Mouse (Mus musculus) midbrain, embryonic 11.5 days (tissue): ENCODE results near the gene Bcas3. TPM values are rescaled to one million over a fixed set of nuclear protein-coding genes. Genes with fewer than 3 reads are reported as not detected.

Experiments
- ATAC-seq: fragments of 200-750 bp; cut with Nextera tagmentation; 2 replicates; pipeline ENCODE4 v1.8.0; 2017; ENCODE audit warnings: moderate TSS enrichment, moderate library complexity; ENCODE audit not compliant: low FRiP score
- DNase-seq: peaks from one replicate; pipeline ENCODE4 v3.0.0; 2015; ENCODE audit warnings: low spot score; ENCODE audit errors: missing footprints
- H3K27ac ChIP-seq: fragments of 300-500 bp; sonication (generic); 2 replicates; pipeline ENCODE4 v1.5.1; 2014; ENCODE audit warnings: low read depth, low read length
- H3K27me3 ChIP-seq: fragments of 300-500 bp; sonication (generic); 2 replicates; pipeline ENCODE4 v1.6.1; 2014; ENCODE audit warnings: mild to moderate bottlenecking, low read length, moderate library complexity, mixed read lengths; ENCODE audit not compliant: control insufficient read depth, insufficient read depth
- H3K36me3 ChIP-seq: fragments of 300-500 bp; sonication (generic); 2 replicates; pipeline ENCODE4 v1.6.1; 2014; ENCODE audit warnings: mild to moderate bottlenecking, low read length, moderate library complexity, mixed read lengths; ENCODE audit not compliant: control insufficient read depth, insufficient read depth
- H3K4me1 ChIP-seq: fragments of 300-500 bp; sonication (generic); 2 replicates; pipeline ENCODE4 v1.6.1; 2014; ENCODE audit warnings: low read length; ENCODE audit not compliant: control insufficient read depth, insufficient read depth
- H3K4me2 ChIP-seq: fragments of 300-500 bp; sonication (generic); 2 replicates; pipeline ENCODE4 v1.6.1; 2014; ENCODE audit warnings: mild to moderate bottlenecking, moderate library complexity
- H3K4me3 ChIP-seq: fragments of 300-500 bp; sonication (generic); 2 replicates; pipeline ENCODE4 v1.5.1; 2014; ENCODE audit warnings: low read depth, low read length
- H3K9ac ChIP-seq: fragments of 300-500 bp; sonication (generic); 2 replicates; pipeline ENCODE4 v1.6.1; 2014; ENCODE audit warnings: low read length
- H3K9me3 ChIP-seq: fragments of 300-500 bp; sonication (generic); 2 replicates; pipeline ENCODE4 v1.6.1; 2016; ENCODE audit warnings: low read length; ENCODE audit not compliant: control insufficient read depth
- WGBS: fragments of 180-500 bp; shearing (Covaris S2); extraction: QIAGEN DNeasy Blood & Tissue Kit; methylation state at CpG from one replicate; pipeline ENCODE4 v1.1.7; 2014; 5-methylcytosine and 5-hydroxymethylcytosine counted together
- polyA plus RNA-seq: library from polyadenylated mRNA; unstranded; fragments of >200 nt; fragmentation: Nextera tagmentation; extraction: Ambion mirVana; gene quantifications from 2 replicates; pipeline ENCODE4 v1.2.1, GENCODE M21; 2014

Gene Bcas3
- polyA plus RNA-seq, 1 experiment from 2014 or later: 30.2 TPM

DNA sequence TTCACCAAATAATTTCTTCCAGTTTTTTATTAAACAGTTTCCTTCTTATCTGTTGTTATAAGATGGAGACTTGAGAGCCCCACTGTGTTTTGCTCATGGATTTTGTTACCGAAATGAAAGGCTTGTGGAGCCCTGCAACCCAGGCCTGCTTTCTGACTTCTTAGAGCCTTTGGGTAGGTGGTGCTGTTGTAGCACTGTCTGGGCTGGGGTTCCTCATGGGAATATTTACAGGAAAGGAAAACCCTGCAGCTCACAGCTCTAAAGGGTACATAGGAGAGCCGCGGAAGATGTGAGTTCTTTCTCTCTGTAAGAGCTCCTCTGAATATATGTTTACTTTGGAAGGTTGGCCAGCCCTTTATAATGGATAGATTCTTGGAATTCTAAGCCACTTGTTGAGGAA lies 41.0 kb downstream of the Bcas3 start:
- no peaks in the 10 kb centered on the region for H3K36me3 ChIP-seq
- H3K4me2 ChIP-seq: no peak overlapping the region
- H3K27me3 ChIP-seq: no peaks in the 10 kb centered on the region
- DNase-seq (no peak), ATAC-seq (no peak)
- 51% methylated on average over 3 of the region's 3 CpGs for WGBS
- H3K9me3 ChIP-seq: no peaks in the 10 kb centered on the region
- no peak overlapping the region for H3K4me3 ChIP-seq
- peaks cover 9% of the 10 kb centered on the region for H3K4me1 ChIP-seq
- no peak overlapping the region for H3K9ac ChIP-seq
- no peak overlapping the region for H3K27ac ChIP-seq

DNA sequence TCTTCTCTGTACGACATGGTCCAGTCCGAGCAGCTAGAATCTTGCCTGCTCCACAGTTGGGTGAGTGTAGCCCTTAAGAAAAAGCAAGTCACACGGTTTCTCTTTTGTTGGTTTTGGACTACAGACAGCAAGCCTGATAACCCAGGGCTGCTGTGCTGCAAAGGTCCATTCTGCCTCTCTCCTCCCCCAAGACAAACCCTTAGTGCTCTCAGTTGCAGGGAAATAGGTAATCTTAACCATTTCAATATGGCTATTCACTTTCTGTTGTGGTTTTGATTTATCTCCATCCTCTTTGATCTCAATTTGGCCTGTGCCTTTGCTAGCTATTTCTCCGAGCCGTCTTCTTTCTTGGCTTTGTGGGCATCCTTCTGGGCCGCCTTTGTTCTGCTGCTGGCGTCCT lies 42.4 kb downstream of the Bcas3 start:
- no peaks in the 10 kb centered on the region for H3K36me3 ChIP-seq
- H3K27ac ChIP-seq: no peak overlapping the region
- ATAC-seq (no peak), DNase-seq (no peak)
- H3K4me3 ChIP-seq: no peak overlapping the region
- no peak overlapping the region for H3K4me2 ChIP-seq
- H3K4me1 ChIP-seq: peaks cover 9% of the 10 kb centered on the region
- WGBS: 14% methylated on average over 7 of the region's 7 CpGs
- H3K27me3 ChIP-seq: no peaks in the 10 kb centered on the region
- no peak overlapping the region for H3K9ac ChIP-seq
- H3K9me3 ChIP-seq: no peaks in the 10 kb centered on the region

DNA sequence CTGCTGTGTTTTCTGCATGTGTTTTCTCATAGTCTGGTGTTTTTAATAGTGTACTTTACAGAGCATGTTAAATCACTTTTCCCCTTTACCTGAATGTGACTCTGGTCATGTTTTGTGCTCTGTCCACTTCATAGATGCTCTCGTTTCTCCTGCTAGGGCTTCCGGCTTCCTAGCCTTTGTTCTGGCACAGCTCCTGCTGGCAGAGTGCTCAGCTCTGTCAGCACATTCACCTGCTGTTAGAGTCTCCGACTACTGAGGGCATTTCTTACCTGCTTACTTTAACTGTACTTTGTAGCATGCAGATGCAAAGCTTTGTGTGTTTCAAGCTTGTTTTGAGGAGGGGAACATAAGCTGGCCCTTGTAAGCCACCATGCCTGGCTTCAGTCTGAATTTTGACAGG lies 53.6 kb downstream of the Bcas3 start:
- DNase-seq (no peak), ATAC-seq (no peak)
- H3K4me3 ChIP-seq: no peak overlapping the region
- H3K27ac ChIP-seq: no peak overlapping the region
- no peaks in the 10 kb centered on the region for H3K27me3 ChIP-seq
- 73% methylated on average over 3 of the region's 3 CpGs for WGBS
- no peak overlapping the region for H3K4me2 ChIP-seq
- no peaks in the 10 kb centered on the region for H3K9me3 ChIP-seq
- H3K36me3 ChIP-seq: no peaks in the 10 kb centered on the region
- no peak overlapping the region for H3K9ac ChIP-seq
- H3K4me1 ChIP-seq: no peaks in the 10 kb centered on the region

DNA sequence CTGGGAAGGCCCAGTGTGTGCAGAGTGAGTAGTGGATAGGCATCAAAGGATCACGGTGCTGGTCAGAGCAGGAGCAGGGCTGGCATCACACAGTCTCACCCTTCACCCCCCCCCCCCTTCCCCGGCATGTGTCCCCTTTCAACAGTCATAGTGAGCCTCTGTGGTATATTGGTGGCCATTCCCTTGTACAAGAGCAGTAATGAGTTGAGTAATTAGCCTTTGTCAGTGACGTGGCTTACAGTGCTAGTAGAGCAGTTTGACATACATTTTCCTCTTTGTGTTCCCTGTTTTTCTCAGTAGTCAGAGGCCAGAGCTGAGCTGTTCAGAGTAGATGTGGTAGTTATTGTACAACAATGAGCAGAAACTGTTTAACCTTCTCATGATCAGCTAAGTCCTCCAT lies 54.7 kb downstream of the Bcas3 start:
- no peak overlapping the region for H3K4me2 ChIP-seq
- DNase-seq: no peak
- no peaks in the 10 kb centered on the region for H3K36me3 ChIP-seq
- no peak overlapping the region for H3K27ac ChIP-seq
- H3K9ac ChIP-seq: no peak overlapping the region
- no peaks in the 10 kb centered on the region for H3K9me3 ChIP-seq
- no peak overlapping the region for H3K4me3 ChIP-seq
- H3K4me1 ChIP-seq: no peaks in the 10 kb centered on the region
- H3K27me3 ChIP-seq: no peaks in the 10 kb centered on the region
- 92% methylated on average over 3 of the region's 3 CpGs for WGBS
- no peak for ATAC-seq

DNA sequence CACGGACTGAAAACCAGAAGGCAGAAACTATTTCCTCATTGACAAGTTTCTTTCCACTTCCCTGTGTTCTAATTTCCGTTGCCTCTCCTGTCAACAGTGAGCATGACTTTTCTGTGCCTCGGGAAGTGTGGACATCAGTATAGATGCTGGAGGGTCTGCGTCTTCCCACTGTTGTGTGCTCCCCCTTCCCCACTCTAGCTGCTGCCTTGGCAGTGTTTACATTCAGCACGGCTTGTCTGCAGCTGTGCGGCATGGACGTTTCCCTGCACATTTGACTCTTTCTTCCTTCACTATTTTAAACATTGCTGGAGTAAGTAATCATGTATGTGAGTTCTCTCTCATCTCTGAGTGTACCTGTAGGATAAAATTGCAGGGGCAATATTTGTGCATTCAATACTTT lies 59.4 kb downstream of the Bcas3 start:
- H3K27me3 ChIP-seq: no peaks in the 10 kb centered on the region
- DNase-seq (no peak), ATAC-seq (no peak)
- H3K36me3 ChIP-seq: no peaks in the 10 kb centered on the region
- H3K27ac ChIP-seq: no peak overlapping the region
- no peaks in the 10 kb centered on the region for H3K4me1 ChIP-seq
- H3K4me3 ChIP-seq: no peak overlapping the region
- 73% methylated on average over 7 of the region's 7 CpGs for WGBS
- no peak overlapping the region for H3K4me2 ChIP-seq
- no peak overlapping the region for H3K9ac ChIP-seq
- no peaks in the 10 kb centered on the region for H3K9me3 ChIP-seq

DNA sequence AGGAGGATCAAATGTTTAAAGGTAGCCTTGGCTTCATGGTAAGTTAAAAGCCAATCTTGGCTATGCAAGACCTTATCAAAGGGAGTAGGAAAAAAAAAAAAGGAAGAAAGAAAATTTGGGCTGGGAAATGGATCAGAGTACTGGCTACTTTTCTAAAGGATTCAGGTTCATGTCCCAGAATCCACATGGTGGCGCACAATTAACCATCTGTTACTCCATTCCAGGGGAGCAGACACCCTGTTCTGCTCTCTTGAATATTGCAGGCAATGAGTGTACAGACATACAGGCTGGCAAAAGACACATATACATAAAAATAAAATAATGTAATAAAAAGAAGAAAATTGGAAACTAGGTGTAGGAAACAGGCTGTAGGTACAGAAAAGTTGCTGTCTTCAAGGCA lies 61.5 kb downstream of the Bcas3 start:
- Histone ChIP-seq H3K9ac (no peak overlapping the region), H3K9me3 (no peaks in the 10 kb centered on the region), H3K36me3 (no peaks in the 10 kb centered on the region), H3K27ac (no peak overlapping the region), H3K4me1 (no peaks in the 10 kb centered on the region), H3K4me2 (no peak overlapping the region), H3K27me3 (no peaks in the 10 kb centered on the region), H3K4me3 (no peak overlapping the region)
- ATAC-seq: no peak
- DNase-seq: no peak
- 97% methylated on average over 1 of the region's 1 CpGs for WGBS

DNA sequence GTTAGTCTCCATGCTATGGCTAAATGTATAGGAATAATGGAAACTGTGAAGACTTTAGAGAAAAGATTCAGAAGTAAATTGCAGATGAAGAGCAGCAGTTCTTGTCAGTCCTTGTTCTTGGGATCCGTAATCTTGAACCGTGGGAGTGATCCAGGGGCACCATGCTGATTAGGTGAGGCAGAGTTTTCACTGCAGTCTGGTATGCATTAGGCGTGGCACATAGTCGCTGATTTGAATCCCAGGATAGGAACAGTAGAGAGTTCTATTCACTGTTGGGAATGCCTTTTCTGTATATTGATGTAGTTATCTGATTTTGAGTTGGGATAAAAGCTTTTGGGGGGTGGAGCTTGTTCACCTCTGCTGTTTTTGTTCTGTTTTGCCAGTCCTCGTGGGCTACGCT lies 74.4 kb downstream of the Bcas3 start:
- Histone ChIP-seq H3K9ac (no peak overlapping the region), H3K36me3 (no peaks in the 10 kb centered on the region), H3K4me2 (no peak overlapping the region), H3K27me3 (no peaks in the 10 kb centered on the region), H3K4me3 (no peak overlapping the region), H3K9me3 (no peaks in the 10 kb centered on the region), H3K4me1 (no peaks in the 10 kb centered on the region; the same call in 1 of the 2 replicates), H3K27ac (no peak overlapping the region)
- 80% methylated on average over 6 of the region's 6 CpGs for WGBS
- ATAC-seq: no peak
- DNase-seq: no peak

DNA sequence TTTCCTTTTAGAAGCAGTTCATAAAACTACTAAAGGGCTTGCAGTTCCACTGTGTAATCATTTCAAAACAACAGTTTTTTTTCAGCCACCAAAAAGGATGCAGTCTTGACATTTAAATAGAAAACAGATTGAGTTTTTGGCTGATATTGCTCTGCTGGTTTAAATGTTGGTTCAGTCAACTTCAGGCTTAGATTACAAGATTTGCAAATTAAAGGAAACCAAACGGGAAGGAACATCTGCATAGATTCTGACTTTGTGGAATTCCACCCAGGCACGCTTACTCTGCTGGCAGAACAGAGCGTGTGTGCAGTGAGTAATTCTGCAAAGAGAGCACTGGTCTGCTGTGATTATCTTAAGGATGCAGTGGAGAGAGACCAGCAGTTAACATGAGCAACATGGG lies 75.3 kb downstream of the Bcas3 start:
- Histone ChIP-seq H3K4me2 (no peak overlapping the region), H3K27me3 (no peaks in the 10 kb centered on the region), H3K36me3 (no peaks in the 10 kb centered on the region), H3K4me3 (no peak overlapping the region), H3K9ac (no peak overlapping the region), H3K4me1 (no peaks in the 10 kb centered on the region; the same call in 1 of the 2 replicates), H3K9me3 (no peaks in the 10 kb centered on the region), H3K27ac (no peak overlapping the region)
- WGBS: 55% methylated on average over 3 of the region's 3 CpGs
- DNase-seq (no peak), ATAC-seq (no peak)

DNA sequence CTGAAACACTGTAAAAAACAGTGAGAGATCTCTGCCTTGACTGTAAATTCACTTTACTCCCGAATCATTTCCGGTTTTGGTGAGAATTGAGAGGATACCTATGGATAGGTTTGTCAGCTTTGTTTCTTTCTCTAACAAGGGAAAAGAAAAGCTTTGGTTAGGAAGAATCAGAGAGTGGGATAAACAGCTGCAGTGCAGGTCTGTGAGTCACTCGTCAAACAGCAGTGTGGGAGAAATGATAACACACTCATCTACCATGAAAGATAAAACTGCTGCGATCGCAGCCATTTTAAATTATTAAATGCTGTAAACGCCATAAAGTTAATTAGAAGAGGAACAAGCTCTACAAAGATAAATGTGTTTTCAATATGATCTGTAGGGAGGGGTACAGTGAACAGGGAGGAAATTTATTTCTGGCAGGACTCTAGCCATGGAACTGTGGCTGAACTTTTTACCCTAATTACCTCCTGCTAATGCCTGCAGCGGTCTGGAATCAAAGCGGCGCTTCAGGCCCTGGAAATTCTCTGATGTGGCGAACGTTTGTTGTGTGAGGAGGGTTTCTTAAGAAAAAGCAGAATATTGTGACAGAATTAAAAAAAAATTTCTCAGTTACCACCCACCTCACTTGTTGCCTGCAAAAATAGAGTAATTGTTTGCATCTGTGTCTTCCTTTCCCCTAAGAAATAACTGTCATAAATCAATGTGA lies 77.9 kb downstream of the Bcas3 start:
- Histone ChIP-seq H3K4me3 (no peak overlapping the region), H3K4me1 (no peaks in the 10 kb centered on the region; the same call in 1 of the 2 replicates), H3K9ac (no peak overlapping the region), H3K4me2 (no peak overlapping the region), H3K9me3 (no peaks in the 10 kb centered on the region), H3K27ac (no peak overlapping the region), H3K36me3 (no peaks in the 10 kb centered on the region), H3K27me3 (no peaks in the 10 kb centered on the region)
- ATAC-seq (no peak), DNase-seq (no peak)
- WGBS: 80% methylated on average over 11 of the region's 11 CpGs
